Comparison of ENCODE assay signal across 7 mouse cellular contexts in the genomic region with DNA sequence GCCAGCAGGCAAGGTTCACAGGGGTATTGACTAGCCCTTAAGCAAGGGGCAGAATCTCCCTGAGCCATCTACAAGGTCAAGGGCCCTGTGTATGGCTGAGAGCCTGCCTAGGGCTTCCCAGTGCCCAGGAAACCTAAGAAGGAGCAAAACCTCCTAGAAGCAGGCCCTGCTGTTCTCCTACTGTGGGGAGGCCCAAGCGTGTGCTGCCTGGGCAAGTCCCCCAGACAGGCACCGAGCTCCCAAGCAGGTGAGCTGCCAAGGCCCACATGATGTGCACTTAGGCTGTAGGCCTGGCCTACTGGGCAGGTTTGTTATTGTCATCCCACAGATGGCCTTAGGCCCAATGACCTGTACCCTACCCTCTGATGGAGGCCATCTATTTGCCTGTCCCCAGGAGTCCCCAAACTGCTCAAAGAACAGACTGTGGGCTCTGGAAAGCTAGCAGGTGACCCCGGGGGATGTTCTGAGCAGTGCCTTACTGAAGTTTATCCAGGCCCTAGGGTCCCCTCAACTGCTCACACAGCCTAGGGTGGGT. TPM values are rescaled to one million over a fixed set of nuclear protein-coding genes. Genes with fewer than 3 reads are reported as not detected.
DNase-seq lines count a peak whose midpoint lies in the region; ATAC-seq and TF ChIP-seq lines count a peak whose summit lies in the region.

No protein-coding gene starts in this region.

- H3K4me1 ChIP-seq in midbrain, embryonic 10.5 days: peaks cover 65% of the 10 kb centered on the region
- peaks cover 58% of the 10 kb centered on the region for H3K4me1 ChIP-seq in midbrain, embryonic 13.5 days (replicated peaks)
- H3K4me1 ChIP-seq in embryonic fibroblast, embryonic 13.5 days (ENCODE audit: control insufficient read depth, insufficient read depth, low read length): peaks cover 12% of the 10 kb centered on the region; the same call in 1 of the 2 replicates
- H3K4me1 ChIP-seq in hindbrain, postnatal 0 days (ENCODE audit: insufficient read depth, low read length): peaks cover 10% of the 10 kb centered on the region
- peaks cover 22% of the 10 kb centered on the region for H3K4me1 ChIP-seq in neural tube, embryonic 14.5 days (ENCODE audit: control insufficient read depth, insufficient read depth, low read length)

- no peak overlapping the region for H3K4me3 ChIP-seq in midbrain, embryonic 10.5 days
- no peak overlapping the region for H3K4me3 ChIP-seq in midbrain, embryonic 13.5 days (replicated peaks)
- no peak overlapping the region for H3K4me3 ChIP-seq in embryonic fibroblast, embryonic 13.5 days (ENCODE audit: insufficient read depth, low read length)
- no peak overlapping the region for H3K4me3 ChIP-seq in hindbrain, postnatal 0 days (ENCODE audit: low read length)
- H3K4me3 ChIP-seq in neural tube, embryonic 14.5 days (ENCODE audit: low read depth, low read length): no peak overlapping the region

- intact Hi-C loops in gastrocnemius, postnatal 36 days (cut with DNase I): no loop called here

- H3K36me3 ChIP-seq in midbrain, embryonic 10.5 days: no peaks in the 10 kb centered on the region
- no peaks in the 10 kb centered on the region for H3K36me3 ChIP-seq in midbrain, embryonic 13.5 days
- H3K36me3 ChIP-seq in hindbrain, postnatal 0 days (ENCODE audit: insufficient read depth, low read length): no peaks in the 10 kb centered on the region
- H3K36me3 ChIP-seq in neural tube, embryonic 14.5 days (ENCODE audit: control insufficient read depth, insufficient read depth, low read length): no peaks in the 10 kb centered on the region

- WGBS in midbrain, embryonic 10.5 days: 81% methylated on average over 3 of the region's 3 CpGs
- WGBS in midbrain, embryonic 13.5 days: 81% methylated on average over 3 of the region's 3 CpGs
- 74% methylated on average over 3 of the region's 3 CpGs for WGBS in hindbrain, postnatal 0 days
- WGBS in neural tube, embryonic 14.5 days: 89% methylated on average over 3 of the region's 3 CpGs

- H3K9me3 ChIP-seq in midbrain, embryonic 10.5 days (replicated peaks): no peaks in the 10 kb centered on the region
- no peaks in the 10 kb centered on the region for H3K9me3 ChIP-seq in midbrain, embryonic 13.5 days
- no peaks in the 10 kb centered on the region for H3K9me3 ChIP-seq in hindbrain, postnatal 0 days (ENCODE audit: low read length)
- H3K9me3 ChIP-seq in neural tube, embryonic 14.5 days (ENCODE audit: control insufficient read depth, low read length): no peaks in the 10 kb centered on the region

- H3K9ac ChIP-seq in midbrain, embryonic 13.5 days (replicated peaks): no peak overlapping the region
- H3K9ac ChIP-seq in hindbrain, postnatal 0 days (replicated peaks; ENCODE audit: low read length): no peak overlapping the region
- no peak overlapping the region for H3K9ac ChIP-seq in neural tube, embryonic 14.5 days (replicated peaks; ENCODE audit: low read depth, low read length)

- no peak for TF ChIP-seq POLR2A in embryonic fibroblast, embryonic 13.5 days (IDR thresholded peaks at IDR 0.05; ENCODE audit: low read depth, low read length)

- no peak for TF ChIP-seq CTCF in embryonic fibroblast, embryonic 13.5 days (IDR thresholded peaks at IDR 0.05; ENCODE audit: borderline replicate concordance, insufficient read depth, low read length)
- TF ChIP-seq CTCF in hindbrain, postnatal 0 days (IDR thresholded peaks at IDR 0.05; ENCODE audit: low read depth): no peak

- DNase-seq in midbrain, embryonic 10.5 days (ENCODE audit: low spot score): no peak
- DNase-seq in hindbrain, postnatal 0 days (ENCODE audit: low spot score): no peak
- DNase-seq in gastrocnemius, postnatal 36 days: no peak
- no peak for DNase-seq in retina, postnatal 1 day

- H3K27ac ChIP-seq in midbrain, embryonic 10.5 days (replicated peaks): peak overlapping the region; percentile 96
- no peak overlapping the region for H3K27ac ChIP-seq in midbrain, embryonic 13.5 days
- peak overlapping the region; percentile 92 for H3K27ac ChIP-seq in embryonic fibroblast, embryonic 13.5 days (ENCODE audit: insufficient read depth, low read length)
- peak overlapping the region; percentile 52 for H3K27ac ChIP-seq in hindbrain, postnatal 0 days
- peak overlapping the region; percentile 36; the same call in 1 of the 2 replicates for H3K27ac ChIP-seq in neural tube, embryonic 14.5 days (ENCODE audit: low read depth, low read length)

- peaks cover 36% of the 10 kb centered on the region for H3K27me3 ChIP-seq in midbrain, embryonic 10.5 days (ENCODE audit: low read depth, poor library complexity, severe bottlenecking)
- peaks cover 29% of the 10 kb centered on the region for H3K27me3 ChIP-seq in midbrain, embryonic 13.5 days
- peaks cover 5% of the 10 kb centered on the region; the same call in 1 of the 2 replicates for H3K27me3 ChIP-seq in hindbrain, postnatal 0 days (ENCODE audit: insufficient read depth, low read length)
- peaks cover 3% of the 10 kb centered on the region; the same call in 1 of the 2 replicates for H3K27me3 ChIP-seq in neural tube, embryonic 14.5 days (ENCODE audit: control insufficient read depth, insufficient read depth, low read length)

- no peak for ATAC-seq in midbrain, embryonic 13.5 days
- ATAC-seq in hindbrain, postnatal 0 days: no peak
- no peak for ATAC-seq in neural tube, embryonic 14.5 days (ENCODE audit: low read depth)

- H3K4me2 ChIP-seq in midbrain, embryonic 13.5 days (replicated peaks): no peak overlapping the region
- no peak overlapping the region for H3K4me2 ChIP-seq in hindbrain, postnatal 0 days (ENCODE audit: low read depth, low read length)
- H3K4me2 ChIP-seq in neural tube, embryonic 14.5 days (ENCODE audit: low read depth, low read length): no peak overlapping the region

RNA-seq across cellular contexts. Expression of a gene that starts 9.7 kb away (rescaled TPM):
- polyA plus RNA-seq in midbrain, embryonic 10.5 days (2016; fragmentation: Nextera tagmentation; extraction: Ambion mirVana): 30.1 and 38.3 TPM in 2 replicates
- polyA plus RNA-seq in midbrain, embryonic 13.5 days (2015; fragmentation: Nextera tagmentation; extraction: Ambion mirVana): 21.4 and 27.9 TPM in 2 replicates
- 19.2 and 24.3 TPM in 2 replicates for polyA plus RNA-seq in embryonic fibroblast, embryonic 13.5 days (2011; ENCODE audit: insufficient read length, low read depth, missing spikeins)
- 75.2 and 75.9 TPM in 2 replicates for total RNA-seq in hindbrain, postnatal 0 days (2014; rRNA removed)
- polyA plus RNA-seq in hindbrain, postnatal 0 days (2015; fragmentation: Nextera tagmentation; extraction: Ambion mirVana): 9.2 and 10.0 TPM in 2 replicates
- polyA plus RNA-seq in neural tube, embryonic 14.5 days (2014; fragmentation: Nextera tagmentation; extraction: Ambion mirVana): 20.8 and 26.6 TPM in 2 replicates
- 1 to 10 TPM; 7.7 to 8.0 TPM for total RNA-seq in gastrocnemius, postnatal 36 days (2021)
